Mouse (Mus musculus) liver, embryonic 14.5 days (tissue): ENCODE results near the gene Ncoa6.

Source experiments
- CTCF ChIP-seq: IDR thresholded peaks from 2 replicates; pipeline ENCODE4 v1.5.1; 2016; ENCODE audit warnings: antibody characterized with exemption, low read depth, control low read depth
- EP300 ChIP-seq: IDR thresholded peaks from 2 replicates; pipeline ENCODE4 v1.6.1; 2016; ENCODE audit warnings: antibody characterized with exemption, low read depth

GRCm38 (mm10) chr2:155385090-155385489, 88.6 kb downstream of the Ncoa6 start:
- no peak for TF ChIP-seq EP300
- TF ChIP-seq CTCF = peak; percentile 88
